Mouse (Mus musculus): Measurements from ENCODE around the gene Srebf1.

DNA sequence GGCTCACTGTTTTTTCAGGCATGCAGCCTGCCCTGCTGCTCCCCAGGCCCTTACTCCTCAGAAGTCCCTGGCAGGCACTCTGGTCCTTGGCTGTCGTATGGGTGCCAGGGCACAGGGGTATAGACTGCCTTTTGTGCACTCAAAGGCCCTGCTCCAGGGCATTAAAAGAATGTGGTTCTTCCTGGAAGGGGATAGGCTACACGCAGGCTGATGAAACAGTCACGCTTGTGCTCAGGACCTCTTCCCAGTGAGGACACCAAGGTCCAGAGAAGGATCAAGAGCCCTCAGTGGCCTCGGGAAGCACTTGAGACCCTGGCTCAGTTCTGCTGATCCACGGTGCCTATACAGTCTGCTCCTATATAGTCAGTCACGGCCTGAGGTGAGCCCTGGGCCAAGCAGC, 9.1 kb downstream of the Srebf1 start:
- TF ChIP-seq CTCF (IDR thresholded peaks at IDR 0.05; ENCODE audit: low read depth, low read length) (no peak), POLR2A (IDR thresholded peaks at IDR 0.05; ENCODE audit: extremely low read depth, insufficient read depth, low read length) (no peak)

Data from liver, adult 2 months (tissue).